In genomic region chr5:17334836-17335235, GRCm38 (mm10) we compare ENCODE assay signal across 24 mouse cellular contexts. TPM values are rescaled to one million over a fixed set of nuclear protein-coding genes. Genes with fewer than 3 reads are reported as not detected.
"Had no signal": no experiment of that assay in that cellular context is flagged by ENCODE, and none has a peak within 500 bp of the region (broad histone marks: within the 10 kb centered on the region; RNA-seq: fewer than 3 reads in every experiment).

No protein-coding gene starts in this region.

- H3K4me1 ChIP-seq: lung, embryonic 15.5 days; megakaryocyte, embryonic 14.5 days; midbrain, embryonic 13.5 days; midbrain, embryonic 15.5 days; neural tube, embryonic 12.5 days; stomach, embryonic 15.5 days had no signal

- H3K4me2 ChIP-seq: lung, embryonic 15.5 days; midbrain, embryonic 11.5 days; midbrain, embryonic 13.5 days; midbrain, embryonic 15.5 days; neural tube, embryonic 12.5 days; stomach, embryonic 15.5 days had no signal

- H3K4me3 ChIP-seq: lung, embryonic 15.5 days; megakaryocyte, embryonic 14.5 days; midbrain, embryonic 13.5 days; midbrain, embryonic 15.5 days; neural tube, embryonic 12.5 days; stomach, embryonic 15.5 days had no signal

- DNase-seq: lung, adult 2 months; lung, postnatal 14 days; lung, postnatal 36 days; right cerebral cortex, postnatal 14 days; thymus, adult 2 months; thymus, postnatal 25 days; thymus, postnatal 4 days had no signal

- H3K9me3 ChIP-seq: lung, embryonic 15.5 days; megakaryocyte, embryonic 14.5 days; midbrain, embryonic 13.5 days; midbrain, embryonic 15.5 days; neural tube, embryonic 12.5 days; stomach, embryonic 15.5 days had no signal

- H3K27me3 ChIP-seq: lung, embryonic 15.5 days; megakaryocyte, embryonic 14.5 days; midbrain, embryonic 13.5 days; midbrain, embryonic 15.5 days; neural tube, embryonic 12.5 days; stomach, embryonic 15.5 days had no signal

- H3K9ac ChIP-seq: lung, embryonic 15.5 days; midbrain, embryonic 13.5 days; midbrain, embryonic 15.5 days; neural tube, embryonic 12.5 days; stomach, embryonic 15.5 days had no signal

- H3K36me3 ChIP-seq: lung, embryonic 15.5 days; midbrain, embryonic 13.5 days; midbrain, embryonic 15.5 days; neural tube, embryonic 12.5 days; stomach, embryonic 15.5 days had no signal

- ATAC-seq: lung, postnatal 0 days; midbrain, embryonic 13.5 days; midbrain, embryonic 15.5 days had no signal

- H3K27ac ChIP-seq: lung, embryonic 15.5 days; macrophage; midbrain, embryonic 13.5 days; midbrain, embryonic 15.5 days; neural tube, embryonic 12.5 days; stomach, embryonic 15.5 days; stomach, postnatal 0 days had no signal

RNA-seq across cellular contexts. Expression of gene Speer4f2, which starts 38.1 kb away (rescaled TPM):
- total RNA-seq: megakaryocyte progenitor cell, adult 5-6 weeks; midbrain, postnatal 0 days; monocyte, adult 5-6 weeks; neutrophil, adult 5-6 weeks had no signal
- polyA plus RNA-seq: lung, adult 2 months; lung, embryonic 15.5 days; lung, postnatal 0 days; macrophage; midbrain, embryonic 11.5 days; midbrain, embryonic 13.5 days; midbrain, embryonic 15.5 days; midbrain, postnatal 0 days; neural tube, embryonic 12.5 days; neural tube, embryonic 14.5 days; spleen, adult 2 months; stomach, embryonic 15.5 days; stomach, postnatal 0 days; thymus, adult 2 months; urinary bladder, adult 2 months had no signal
